Mouse (Mus musculus) hindbrain, embryonic 13.5 days (tissue): ENCODE measurements around the gene Rassf3. TPM values are rescaled to one million over a fixed set of nuclear protein-coding genes. Genes with fewer than 3 reads are reported as not detected.

ENCODE experiments used
- ATAC-seq: fragments of 200-750 bp; cut with Nextera tagmentation; 2 replicates; pipeline ENCODE4 v1.8.0; 2017; ENCODE audit warnings: moderate TSS enrichment; ENCODE audit not compliant: low FRiP score
- H3K27ac ChIP-seq: fragments of 300-500 bp; sonication (generic); 2 replicates; pipeline ENCODE4 v1.5.1; 2015; ENCODE audit warnings: inconsistent platforms, mild to moderate bottlenecking, moderate library complexity
- H3K27me3 ChIP-seq: fragments of 300-500 bp; sonication (generic); 2 replicates; pipeline ENCODE4 v1.6.1; 2015; ENCODE audit warnings: mild to moderate bottlenecking, inconsistent platforms
- H3K36me3 ChIP-seq: fragments of 300-500 bp; sonication (generic); 2 replicates; pipeline ENCODE4 v1.6.1; 2015; ENCODE audit warnings: mild to moderate bottlenecking, inconsistent platforms
- H3K4me1 ChIP-seq: fragments of 300-500 bp; sonication (generic); replicated peaks from 2 replicates; pipeline ENCODE4 v1.6.1; 2015; ENCODE audit warnings: inconsistent platforms
- H3K4me2 ChIP-seq: fragments of 300-500 bp; sonication (generic); 2 replicates; pipeline ENCODE4 v1.6.1; 2015; ENCODE audit warnings: inconsistent platforms, mild to moderate bottlenecking, moderate library complexity
- H3K4me3 ChIP-seq: fragments of 300-500 bp; sonication (generic); 2 replicates; pipeline ENCODE4 v1.5.1; 2015; ENCODE audit warnings: mild to moderate bottlenecking, inconsistent platforms
- H3K9ac ChIP-seq: fragments of 300-500 bp; sonication (generic); 2 replicates; pipeline ENCODE4 v1.6.1; 2015; ENCODE audit warnings: mild to moderate bottlenecking, inconsistent platforms
- H3K9me3 ChIP-seq: fragments of 300-500 bp; sonication (generic); 2 replicates; pipeline ENCODE4 v1.6.1; 2016; ENCODE audit warnings: inconsistent platforms
- WGBS: fragments of 180-500 bp; shearing (Covaris S2); methylation state at CpG from one replicate; pipeline ENCODE4 v1.1.7; 2015; 5-methylcytosine and 5-hydroxymethylcytosine counted together
- polyA plus RNA-seq: library from polyadenylated mRNA; unstranded; fragments of >200 nt; fragmentation: Nextera tagmentation; extraction: Ambion mirVana; gene quantifications from 2 replicates; pipeline ENCODE4 v1.2.1, GENCODE M21; 2015

Gene Rassf3
- polyA plus RNA-seq, 1 experiment from 2014 or later: 5.2 TPM

DNA sequence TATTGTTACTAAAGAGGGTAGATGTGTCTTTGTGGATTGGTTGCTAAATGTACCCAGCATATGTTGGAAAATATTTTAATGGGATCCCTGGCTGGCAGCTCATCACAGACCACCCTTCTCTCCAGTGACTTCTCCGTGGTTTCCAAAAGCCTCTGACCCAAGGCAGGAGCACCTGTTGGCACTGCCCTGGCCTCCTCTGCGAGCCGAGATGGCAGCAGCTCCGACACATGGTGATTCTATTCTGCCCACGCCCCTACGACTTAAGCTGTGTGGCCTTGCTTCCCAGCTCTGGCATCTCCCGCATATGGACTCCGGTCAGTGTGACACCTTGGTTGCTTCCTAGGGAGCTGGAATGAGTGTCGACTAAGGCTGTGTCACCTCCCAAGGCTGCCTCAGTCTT is 73.0 kb downstream of the Rassf3 start:
- Histone ChIP-seq H3K36me3 (peaks cover 2% of the 10 kb centered on the region; the same call in 1 of the 2 replicates), H3K9ac (no peak overlapping the region), H3K27ac (no peak overlapping the region), H3K4me3 (no peak overlapping the region), H3K27me3 (no peaks in the 10 kb centered on the region), H3K9me3 (no peaks in the 10 kb centered on the region), H3K4me2 (no peak overlapping the region), H3K4me1 (no peaks in the 10 kb centered on the region)
- ATAC-seq: no peak
- 75% methylated on average over 9 of the region's 9 CpGs for WGBS

DNA sequence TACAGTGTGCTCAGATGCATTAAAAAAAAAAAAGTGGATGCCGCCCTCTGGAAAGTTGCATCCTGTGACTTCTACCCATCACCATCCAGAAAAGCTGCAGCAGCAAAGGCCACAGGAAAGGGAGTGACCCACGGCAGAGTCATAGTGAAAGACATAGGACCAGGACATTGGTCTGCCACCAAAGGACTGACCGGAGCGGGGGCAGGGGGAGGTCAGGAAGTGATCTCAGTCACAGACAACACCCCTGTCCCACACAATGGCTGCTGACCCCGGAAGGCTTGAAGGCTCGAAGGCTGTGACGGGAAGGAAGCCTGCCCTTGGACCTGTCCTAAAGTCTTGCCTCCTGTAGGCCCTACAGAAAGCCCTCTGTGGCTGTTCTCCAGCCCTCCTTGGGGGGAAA is 75.1 kb downstream of the Rassf3 start:
- no peaks in the 10 kb centered on the region for H3K9me3 ChIP-seq
- no peak overlapping the region for H3K27ac ChIP-seq
- no peak overlapping the region for H3K4me3 ChIP-seq
- WGBS: 82% methylated on average over 7 of the region's 7 CpGs
- H3K4me2 ChIP-seq: no peak overlapping the region
- H3K4me1 ChIP-seq: no peaks in the 10 kb centered on the region
- peaks cover 17% of the 10 kb centered on the region for H3K36me3 ChIP-seq
- no peak overlapping the region for H3K9ac ChIP-seq
- no peak for ATAC-seq
- H3K27me3 ChIP-seq: no peaks in the 10 kb centered on the region

DNA sequence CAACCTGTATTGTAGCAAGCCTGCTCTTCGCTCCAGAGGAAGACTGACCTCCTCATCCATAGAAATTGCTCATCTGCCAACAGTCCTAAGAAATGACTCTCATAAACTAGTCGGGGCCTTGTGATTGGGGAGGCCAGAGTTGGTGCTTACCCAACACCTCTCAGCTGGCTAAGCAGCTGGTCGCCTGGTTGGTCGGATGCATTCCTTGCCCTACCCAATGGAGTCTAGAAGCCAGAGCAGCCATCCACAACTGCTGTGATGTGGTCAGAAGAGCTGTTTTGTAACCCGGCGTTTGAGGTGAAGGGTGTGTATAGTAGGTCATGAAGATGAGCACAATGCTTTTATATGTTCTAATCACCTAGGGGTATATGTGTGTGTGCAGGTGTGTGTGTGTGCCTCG is 77.5 kb downstream of the Rassf3 start:
- 94% methylated on average over 7 of the region's 7 CpGs for WGBS
- Histone ChIP-seq H3K9me3 (no peaks in the 10 kb centered on the region), H3K4me1 (no peaks in the 10 kb centered on the region), H3K36me3 (peaks cover 42% of the 10 kb centered on the region), H3K9ac (no peak overlapping the region), H3K27ac (no peak overlapping the region), H3K4me2 (no peak overlapping the region), H3K27me3 (no peaks in the 10 kb centered on the region), H3K4me3 (no peak overlapping the region)
- ATAC-seq: no peak

- 87% methylated on average over 20 of the region's 20 CpGs for WGBS
- ATAC-seq: no peak
- H3K27me3 ChIP-seq: no peaks in the 10 kb centered on the region
Observed at GRCm38 (mm10) chr10:121395542-121396176, 80.5 kb downstream of the Rassf3 start.

GRCm38 (mm10) chr10:121394789-121395325 is 81.3 kb downstream of the Rassf3 start:
- no peak overlapping the region for H3K4me2 ChIP-seq
- 89% methylated on average over 18 of the region's 18 CpGs for WGBS
- no peak for ATAC-seq

More at GRCm38 (mm10) chr10:121395542-121396176, 80.5 kb downstream of the Rassf3 start:
- no peak overlapping the region for H3K27ac ChIP-seq
- peaks cover 71% of the 10 kb centered on the region for H3K36me3 ChIP-seq
- no peaks in the 10 kb centered on the region for H3K9me3 ChIP-seq
- no peaks in the 10 kb centered on the region for H3K4me1 ChIP-seq
- no peak overlapping the region for H3K4me2 ChIP-seq
- H3K4me3 ChIP-seq: no peak overlapping the region
- no peak overlapping the region for H3K9ac ChIP-seq

GRCm38 (mm10) chr10:121394270-121394669 is 81.9 kb downstream of the Rassf3 start:
- WGBS: 75% methylated on average over 6 of the region's 6 CpGs
- Histone ChIP-seq H3K27me3 (no peaks in the 10 kb centered on the region), H3K36me3 (peaks cover 85% of the 10 kb centered on the region), H3K4me3 (no peak overlapping the region), H3K27ac (no peak overlapping the region), H3K4me1 (no peaks in the 10 kb centered on the region), H3K9ac (no peak overlapping the region), H3K9me3 (no peaks in the 10 kb centered on the region), H3K4me2 (no peak overlapping the region)
- no peak for ATAC-seq

More at GRCm38 (mm10) chr10:121394789-121395325, 81.3 kb downstream of the Rassf3 start:
- Histone ChIP-seq H3K9ac (no peak overlapping the region), H3K27ac (no peak overlapping the region), H3K9me3 (no peaks in the 10 kb centered on the region), H3K36me3 (peaks cover 79% of the 10 kb centered on the region), H3K27me3 (no peaks in the 10 kb centered on the region), H3K4me1 (no peaks in the 10 kb centered on the region), H3K4me3 (no peak overlapping the region)

- Histone ChIP-seq H3K9ac (no peak overlapping the region), H3K27ac (no peak overlapping the region), H3K4me1 (0 out of 2 replicates have a peak, but pooled peaks cover 3% of the 10 kb centered on the region), H3K36me3 (peaks cover 100% of the 10 kb centered on the region), H3K9me3 (no peaks in the 10 kb centered on the region), H3K4me3 (no peak overlapping the region), H3K27me3 (no peaks in the 10 kb centered on the region), H3K4me2 (no peak overlapping the region)
- 95% methylated on average over 8 of the region's 8 CpGs for WGBS
- no peak for ATAC-seq
Observed at GRCm38 (mm10) chr10:121391901-121392300, 84.2 kb downstream of the Rassf3 start.

DNA sequence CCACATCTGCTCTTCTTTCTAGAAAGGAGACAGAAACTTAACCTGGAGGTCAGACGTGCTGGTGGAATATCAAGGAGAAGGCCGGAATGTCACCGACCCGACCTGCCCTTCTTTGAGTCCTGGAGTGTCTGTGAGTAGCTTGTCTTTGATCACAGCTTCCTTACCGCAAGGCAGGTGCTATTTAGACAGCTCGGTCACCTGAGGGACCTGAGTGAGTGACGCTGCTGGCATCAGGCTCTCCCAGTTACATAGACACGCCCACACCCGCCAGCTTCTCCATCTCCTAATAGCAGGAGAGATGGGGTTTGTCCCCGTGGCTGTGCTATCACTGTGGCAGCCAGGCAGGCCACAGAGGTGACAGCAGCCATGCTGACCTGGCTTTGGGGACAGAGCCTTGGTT is 85.5 kb downstream of the Rassf3 start:
- Histone ChIP-seq H3K4me1 (0 out of 2 replicates have a peak, but pooled peaks cover 9% of the 10 kb centered on the region), H3K9ac (no peak overlapping the region), H3K27ac (no peak overlapping the region), H3K27me3 (no peaks in the 10 kb centered on the region), H3K4me3 (no peak overlapping the region), H3K4me2 (no peak overlapping the region), H3K36me3 (peaks cover 93% of the 10 kb centered on the region), H3K9me3 (no peaks in the 10 kb centered on the region)
- no peak for ATAC-seq
- WGBS: 87% methylated on average over 10 of the region's 10 CpGs

GRCm38 (mm10) chr10:121386347-121386746 is 89.8 kb downstream of the Rassf3 start:
- peak overlapping the region; percentile 69; the same call in 1 of the 2 replicates for H3K27ac ChIP-seq
- H3K4me2 ChIP-seq: no peak overlapping the region
- WGBS: 54% methylated on average over 9 of the region's 9 CpGs
- H3K36me3 ChIP-seq: peaks cover 93% of the 10 kb centered on the region
- ATAC-seq: no peak
- no peak overlapping the region for H3K4me3 ChIP-seq
- no peaks in the 10 kb centered on the region for H3K27me3 ChIP-seq
- no peak overlapping the region for H3K9ac ChIP-seq
- H3K4me1 ChIP-seq: 0 out of 2 replicates have a peak, but pooled peaks cover 9% of the 10 kb centered on the region
- no peaks in the 10 kb centered on the region for H3K9me3 ChIP-seq

DNA sequence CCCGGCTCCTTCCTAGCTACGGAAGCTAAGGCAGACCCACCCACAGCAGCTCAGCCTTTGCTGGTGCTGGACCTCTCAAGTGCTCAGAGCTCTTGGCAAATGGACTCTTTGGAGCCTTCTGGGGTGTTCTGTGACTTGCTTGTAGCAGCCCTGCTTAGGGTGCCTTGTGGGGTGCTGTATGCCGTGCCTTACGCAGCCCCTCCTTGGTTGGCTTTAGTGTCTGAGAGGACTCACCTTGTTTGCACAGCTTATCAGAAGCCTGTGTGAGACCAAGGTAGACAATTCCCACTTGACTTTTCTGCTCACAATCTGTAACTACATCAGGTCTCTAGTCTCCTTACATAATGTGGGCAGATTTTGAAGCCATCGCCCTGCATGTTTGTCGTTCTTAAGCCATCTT is 90.5 kb downstream of the Rassf3 start:
- no peak overlapping the region for H3K9ac ChIP-seq
- 0 out of 2 replicates have a peak, but pooled peaks cover 9% of the 10 kb centered on the region for H3K4me1 ChIP-seq
- H3K4me3 ChIP-seq: no peak overlapping the region
- 95% methylated on average over 6 of the region's 6 CpGs for WGBS
- H3K4me2 ChIP-seq: no peak overlapping the region
- no peaks in the 10 kb centered on the region for H3K27me3 ChIP-seq
- ATAC-seq: no peak
- no peaks in the 10 kb centered on the region for H3K9me3 ChIP-seq
- 0 out of 2 replicates have a peak overlapping the region, but pooled peaks have one; percentile 69 for H3K27ac ChIP-seq
- H3K36me3 ChIP-seq: peaks cover 93% of the 10 kb centered on the region

GRCm38 (mm10) chr10:121384710-121385109 is 91.4 kb downstream of the Rassf3 start:
- 94% methylated on average over 13 of the region's 13 CpGs for WGBS
- Histone ChIP-seq H3K27me3 (no peaks in the 10 kb centered on the region), H3K9ac (no peak overlapping the region), H3K4me3 (no peak overlapping the region), H3K36me3 (peaks cover 92% of the 10 kb centered on the region), H3K27ac (no peak overlapping the region), H3K4me2 (no peak overlapping the region), H3K4me1 (0 out of 2 replicates have a peak, but pooled peaks cover 9% of the 10 kb centered on the region), H3K9me3 (no peaks in the 10 kb centered on the region)
- no peak for ATAC-seq

DNA sequence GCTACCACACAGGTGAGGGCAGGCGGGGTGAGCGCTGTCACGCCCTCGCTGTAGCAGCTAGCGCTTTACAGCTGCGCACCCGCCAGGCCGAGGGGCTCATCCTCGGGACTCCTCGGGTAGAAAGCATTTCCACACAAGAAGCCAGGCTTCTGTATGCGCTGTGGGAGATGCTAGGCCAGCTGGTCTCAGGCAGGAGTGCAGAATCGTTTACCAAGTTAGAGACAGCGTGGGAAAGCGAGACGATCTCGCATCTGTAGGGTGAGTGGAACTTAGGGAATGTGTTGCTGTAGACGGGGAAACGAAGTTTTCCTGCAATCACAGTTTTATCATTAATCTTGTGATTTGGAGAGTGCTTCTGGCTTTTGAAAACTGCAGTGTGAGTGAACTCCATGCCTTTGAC is 94.9 kb downstream of the Rassf3 start:
- Histone ChIP-seq H3K4me3 (no peak overlapping the region), H3K9me3 (no peaks in the 10 kb centered on the region), H3K4me2 (no peak overlapping the region), H3K27me3 (no peaks in the 10 kb centered on the region), H3K4me1 (0 out of 2 replicates have a peak, but pooled peaks cover 1% of the 10 kb centered on the region), H3K9ac (no peak overlapping the region), H3K36me3 (peaks cover 96% of the 10 kb centered on the region), H3K27ac (no peak overlapping the region)
- ATAC-seq: no peak
- 93% methylated on average over 18 of the region's 18 CpGs for WGBS

- H3K9me3 ChIP-seq: no peaks in the 10 kb centered on the region
Observed at GRCm38 (mm10) chr10:121379387-121379786, 96.8 kb downstream of the Rassf3 start.

More at GRCm38 (mm10) chr10:121379387-121379786, 96.8 kb downstream of the Rassf3 start:
- ATAC-seq: no peak
- Histone ChIP-seq H3K4me1 (no peaks in the 10 kb centered on the region), H3K27ac (no peak overlapping the region), H3K36me3 (peaks cover 96% of the 10 kb centered on the region), H3K9ac (no peak overlapping the region), H3K4me3 (no peak overlapping the region), H3K4me2 (no peak overlapping the region), H3K27me3 (no peaks in the 10 kb centered on the region)
- WGBS: 97% methylated on average over 3 of the region's 3 CpGs
